Comparison of ENCODE assay signal across 12 mouse cellular contexts in genomic region chr17:85034068-85034467, GRCm38 (mm10). TPM values are rescaled to one million over a fixed set of nuclear protein-coding genes. Genes with fewer than 3 reads are reported as not detected.
DNase-seq lines count a peak whose midpoint lies in the region; ATAC-seq and TF ChIP-seq lines count a peak whose summit lies in the region.
"Had no signal": no experiment of that assay in that cellular context is flagged by ENCODE, and none has a peak within 500 bp of the region (broad histone marks: within the 10 kb centered on the region; RNA-seq: fewer than 3 reads in every experiment).

No protein-coding gene starts in this region.

- no peaks in the 10 kb centered on the region for H3K9me3 ChIP-seq in heart, embryonic 15.5 days (replicated peaks)
- no peaks in the 10 kb centered on the region for H3K9me3 ChIP-seq in stomach, embryonic 16.5 days (replicated peaks; ENCODE audit: control insufficient read depth, low read length)
- H3K9me3 ChIP-seq in stomach, postnatal 0 days (ENCODE audit: control insufficient read depth, low read length): no peaks in the 10 kb centered on the region
- H3K9me3 ChIP-seq: forebrain, embryonic 10.5 days had no signal

- no peak for TF ChIP-seq EP300 in stomach, postnatal 0 days (optimal IDR thresholded peaks at IDR 0.05)

- ATAC-seq in heart, embryonic 15.5 days (replicated peaks; ENCODE audit: insufficient number of reproducible peaks, insufficient read depth, low FRiP score, low read depth): no peak
- ATAC-seq in stomach, embryonic 16.5 days (ENCODE audit: insufficient read depth, low FRiP score): 0 out of 2 replicates have a peak, but pooled peaks have one; percentile 10
- ATAC-seq in stomach, postnatal 0 days (ENCODE audit: low FRiP score, low TSS enrichment): no peak

- H3K4me3 ChIP-seq in heart, embryonic 15.5 days: no peak overlapping the region
- H3K4me3 ChIP-seq in stomach, embryonic 16.5 days (replicated peaks; ENCODE audit: low read length): no peak overlapping the region
- H3K4me3 ChIP-seq in stomach, postnatal 0 days (ENCODE audit: low read depth, low read length): no peak overlapping the region
- H3K4me3 ChIP-seq: forebrain, embryonic 10.5 days had no signal

- no peaks in the 10 kb centered on the region for H3K4me1 ChIP-seq in heart, embryonic 15.5 days (replicated peaks)
- no peaks in the 10 kb centered on the region for H3K4me1 ChIP-seq in stomach, embryonic 16.5 days (ENCODE audit: control insufficient read depth, insufficient read depth, low read length)
- H3K4me1 ChIP-seq in stomach, postnatal 0 days (replicated peaks; ENCODE audit: control insufficient read depth, insufficient read depth): no peaks in the 10 kb centered on the region
- H3K4me1 ChIP-seq: forebrain, embryonic 10.5 days had no signal

- no peak overlapping the region for H3K9ac ChIP-seq in heart, embryonic 15.5 days
- no peak overlapping the region for H3K9ac ChIP-seq in stomach, embryonic 16.5 days (ENCODE audit: low read length)
- no peak overlapping the region for H3K9ac ChIP-seq in stomach, postnatal 0 days (ENCODE audit: low read length)

- TF ChIP-seq CTCF in stomach, postnatal 0 days (IDR thresholded peaks at IDR 0.05; ENCODE audit: low read depth): no peak

- WGBS in heart, embryonic 15.5 days: 46% methylated on average over 11 of the region's 11 CpGs
- WGBS in stomach, embryonic 16.5 days: 53% methylated on average over 11 of the region's 11 CpGs
- WGBS in stomach, postnatal 0 days: 48% methylated on average over 11 of the region's 11 CpGs

- intact Hi-C loops in heart, postnatal 36 days (cut with DNase I): no loop called here
- intact Hi-C loops in left cerebral cortex, postnatal 4 days (cut with DNase I): no loop called here
- intact Hi-C loops in gastrocnemius, postnatal 14 days (cut with DNase I; ENCODE audit: low total_unique reads): no loop called here

- no peaks in the 10 kb centered on the region for H3K27me3 ChIP-seq in heart, embryonic 15.5 days
- H3K27me3 ChIP-seq in stomach, embryonic 16.5 days (ENCODE audit: control insufficient read depth, insufficient read depth, low read length): no peaks in the 10 kb centered on the region
- H3K27me3 ChIP-seq in stomach, postnatal 0 days (ENCODE audit: control insufficient read depth, insufficient read depth, low read length): no peaks in the 10 kb centered on the region

- no peaks in the 10 kb centered on the region for H3K36me3 ChIP-seq in heart, embryonic 15.5 days
- no peaks in the 10 kb centered on the region for H3K36me3 ChIP-seq in stomach, embryonic 16.5 days (ENCODE audit: control insufficient read depth, insufficient read depth, low read length)
- no peaks in the 10 kb centered on the region for H3K36me3 ChIP-seq in stomach, postnatal 0 days (ENCODE audit: control insufficient read depth, insufficient read depth, low read length)
- H3K36me3 ChIP-seq: forebrain, embryonic 10.5 days had no signal

- no peak for DNase-seq in heart, postnatal 36 days
- no peak for DNase-seq in stomach, postnatal 0 days (ENCODE audit: low spot score)
- peak; percentile 20 for DNase-seq in left cerebral cortex, postnatal 4 days
- DNase-seq in urinary bladder, postnatal 36 days (ENCODE audit: low spot score in 2 of 2): no peak
- no peak for DNase-seq in gastrocnemius, postnatal 14 days
- DNase-seq in urinary bladder, postnatal 4 days (ENCODE audit: low spot score in 2 of 2): no peak
- DNase-seq: lung, adult 18-20 months; thymus, adult 2 months had no signal

- H3K27ac ChIP-seq in heart, embryonic 15.5 days: no peak overlapping the region
- no peak overlapping the region for H3K27ac ChIP-seq in stomach, embryonic 16.5 days (ENCODE audit: low read length)
- H3K27ac ChIP-seq in stomach, postnatal 0 days (replicated peaks): no peak overlapping the region
- H3K27ac ChIP-seq: forebrain, embryonic 10.5 days had no signal

- H3K4me2 ChIP-seq in heart, embryonic 15.5 days: peak overlapping the region; percentile 21; the same call in 1 of the 2 replicates
- H3K4me2 ChIP-seq in stomach, embryonic 16.5 days (ENCODE audit: low read depth, low read length): no peak overlapping the region
- H3K4me2 ChIP-seq in stomach, postnatal 0 days (replicated peaks; ENCODE audit: low read depth): no peak overlapping the region

RNA-seq across cellular contexts. Expression of gene Slc3a1, which starts 5.9 kb away (rescaled TPM):
- 0.06 TPM in 1 of 2 replicates, not detected in the other for polyA plus RNA-seq in heart, embryonic 15.5 days (2015; fragmentation: Nextera tagmentation; extraction: Ambion mirVana)
- total RNA-seq in heart, postnatal 36 days (2021): under 1 TPM in 1 of 2 experiments, not detected in 1; 0.22 TPM
- 8.7 and 10.6 TPM in 2 replicates for polyA plus RNA-seq in stomach, embryonic 16.5 days (2015; fragmentation: Nextera tagmentation; extraction: Ambion mirVana)
- 0.88 and 1.0 TPM in 2 replicates for polyA plus RNA-seq in stomach, postnatal 0 days (2015; fragmentation: Nextera tagmentation; extraction: Ambion mirVana)
- total RNA-seq in left cerebral cortex, postnatal 4 days (2021): under 1 TPM in 1 of 2 experiments, not detected in 1; 0.32 TPM
- not detected for total RNA-seq in gastrocnemius, postnatal 14 days (2021)
- total RNA-seq: hematopoietic stem cell, adult 5-6 weeks had no signal

RNA-seq across cellular contexts. Expression of gene Prepl, which starts 56.0 kb away (rescaled TPM):
- polyA plus RNA-seq in heart, embryonic 15.5 days (2015; fragmentation: Nextera tagmentation; extraction: Ambion mirVana): 23.5 and 28.7 TPM in 2 replicates
- total RNA-seq in heart, postnatal 36 days (2021): 100 to 1,000 TPM; 142 TPM
- polyA plus RNA-seq in stomach, embryonic 16.5 days (2015; fragmentation: Nextera tagmentation; extraction: Ambion mirVana): 31.5 and 33.5 TPM in 2 replicates
- polyA plus RNA-seq in stomach, postnatal 0 days (2015; fragmentation: Nextera tagmentation; extraction: Ambion mirVana): 15.5 and 15.7 TPM in 2 replicates
- total RNA-seq in left cerebral cortex, postnatal 4 days (2021): 100 to 1,000 TPM; 202 to 216 TPM
- total RNA-seq in gastrocnemius, postnatal 14 days (2021): 10 to 100 TPM; 85.9 to 87.3 TPM

RNA-seq across cellular contexts. Expression of gene Camkmt, which starts 56.3 kb away (rescaled TPM):
- 5.0 and 7.0 TPM in 2 replicates for polyA plus RNA-seq in heart, embryonic 15.5 days (2015; fragmentation: Nextera tagmentation; extraction: Ambion mirVana)
- 1 to 10 TPM; 3.0 to 3.4 TPM for total RNA-seq in heart, postnatal 36 days (2021)
- 11.3 and 13.7 TPM in 2 replicates for polyA plus RNA-seq in stomach, embryonic 16.5 days (2015; fragmentation: Nextera tagmentation; extraction: Ambion mirVana)
- 8.0 and 8.3 TPM in 2 replicates for polyA plus RNA-seq in stomach, postnatal 0 days (2015; fragmentation: Nextera tagmentation; extraction: Ambion mirVana)
- 10 to 100 TPM; 13.1 to 14.6 TPM for total RNA-seq in left cerebral cortex, postnatal 4 days (2021)
- 1 to 10 TPM; 1.5 to 1.7 TPM for total RNA-seq in gastrocnemius, postnatal 14 days (2021)
